Mouse (Mus musculus) stomach, postnatal 0 days (tissue): ENCODE results near the gene Uri1.

Experiments used
- CTCF ChIP-seq: IDR thresholded peaks from 2 replicates; pipeline ENCODE4 v1.5.1; 2016; ENCODE audit warnings: antibody characterized with exemption, low read depth, mild to moderate bottlenecking, moderate library complexity
- EP300 ChIP-seq: optimal IDR thresholded peaks from 2 replicates; pipeline ENCODE3; 2016; ENCODE audit warnings: antibody characterized with exemption

DNA sequence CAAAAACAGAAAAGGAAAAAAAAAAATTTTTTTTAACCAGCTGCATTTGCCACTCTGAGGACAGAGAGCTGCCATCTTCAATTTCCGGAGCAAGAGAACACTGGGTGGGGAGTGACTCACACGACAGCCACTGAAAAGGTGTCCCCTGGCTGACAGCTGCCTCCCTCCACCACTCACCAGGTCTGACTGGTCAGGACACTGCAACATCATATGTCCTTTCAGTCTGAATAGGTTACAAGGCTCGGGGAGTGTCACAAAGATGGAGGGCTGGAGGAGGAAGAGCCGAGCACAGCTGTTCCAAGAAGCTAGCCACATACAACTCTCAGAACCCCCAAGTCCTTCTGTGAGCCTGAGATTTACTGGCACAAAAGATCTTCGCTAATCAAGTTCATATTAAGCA lies 87.6 kb downstream of the Uri1 start:
- TF ChIP-seq CTCF (no peak), EP300 (no peak)
